Mouse (Mus musculus) retina, adult 2 months (tissue): ENCODE data around the gene Sds.

Experiments
- DNase-seq: peaks from one replicate; pipeline ENCODE4 v3.0.0-alpha.2; 2012; ENCODE audit warnings: low read depth, low spot score

Gene Sds

DNA sequence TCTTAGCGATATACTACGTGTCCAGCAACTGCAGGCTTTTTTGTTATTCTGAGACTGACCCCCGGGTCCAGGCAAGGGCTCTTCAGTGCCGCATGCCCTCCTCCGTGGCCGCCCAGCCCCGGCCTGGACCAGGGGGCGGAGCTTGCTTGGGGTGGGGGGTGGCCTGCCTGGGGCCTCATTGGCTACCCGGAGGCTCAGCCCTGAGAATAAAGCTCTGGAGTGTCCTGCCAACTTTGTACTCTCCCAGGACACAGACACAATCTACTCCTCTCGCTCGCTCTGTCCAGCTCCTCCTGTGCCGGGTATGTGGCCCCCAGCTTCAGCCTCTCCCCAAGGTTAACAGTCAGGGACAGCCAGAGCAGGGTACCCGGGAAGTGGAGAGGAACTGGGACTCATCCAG lies at the start of gene Sds:
Gene Sds (plus strand): TSS at position 231 of the 400 bp plus-strand sequence.
- DNase-seq, result no peak

DNA sequence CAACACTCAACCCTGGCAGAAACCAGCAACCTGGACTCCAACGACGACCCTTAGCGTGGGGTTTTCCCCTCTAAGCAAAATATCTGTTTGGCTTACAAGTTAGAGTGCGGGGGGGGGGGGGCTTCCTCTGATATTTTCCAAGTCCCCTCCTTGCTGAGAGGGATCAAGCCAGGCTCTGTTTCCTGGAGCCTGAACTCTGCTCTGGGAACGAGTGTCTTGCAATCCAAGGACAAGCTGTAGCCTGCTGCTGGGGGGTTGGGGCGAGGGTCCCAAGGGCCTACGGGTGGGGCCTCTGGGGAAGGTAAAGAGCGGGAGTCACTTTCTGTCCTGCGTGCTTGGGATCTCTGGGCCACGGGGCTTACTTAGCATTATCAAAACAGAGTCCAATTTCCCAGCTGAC lies 49.8 kb upstream of the Sds start:
- DNase-seq, result no peak

DNA sequence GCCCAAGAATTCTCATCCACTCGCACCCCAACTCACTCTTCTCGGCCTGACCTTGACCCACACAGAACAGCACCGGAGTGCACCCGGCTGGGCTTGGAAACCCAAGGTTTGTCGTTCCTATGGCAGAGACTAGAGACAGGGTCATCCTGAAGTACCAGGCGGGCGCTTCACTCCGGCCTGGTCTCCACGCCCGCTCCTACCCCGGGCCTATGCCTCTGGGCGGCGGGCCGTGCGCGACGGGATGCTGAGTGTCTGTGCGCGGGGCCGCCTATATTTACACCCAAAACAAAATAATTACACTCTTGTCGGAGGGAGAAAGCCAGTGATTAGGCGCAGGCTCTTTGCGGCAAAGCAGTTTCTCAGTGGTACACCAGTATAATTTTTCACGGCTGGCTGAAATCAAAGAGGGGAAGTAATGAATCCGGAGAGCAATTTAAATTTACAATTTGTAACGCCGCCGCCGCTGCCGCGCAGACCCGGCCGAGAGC lies 48.8 kb upstream of the Sds start:
- DNase-seq, result no peak

DNA sequence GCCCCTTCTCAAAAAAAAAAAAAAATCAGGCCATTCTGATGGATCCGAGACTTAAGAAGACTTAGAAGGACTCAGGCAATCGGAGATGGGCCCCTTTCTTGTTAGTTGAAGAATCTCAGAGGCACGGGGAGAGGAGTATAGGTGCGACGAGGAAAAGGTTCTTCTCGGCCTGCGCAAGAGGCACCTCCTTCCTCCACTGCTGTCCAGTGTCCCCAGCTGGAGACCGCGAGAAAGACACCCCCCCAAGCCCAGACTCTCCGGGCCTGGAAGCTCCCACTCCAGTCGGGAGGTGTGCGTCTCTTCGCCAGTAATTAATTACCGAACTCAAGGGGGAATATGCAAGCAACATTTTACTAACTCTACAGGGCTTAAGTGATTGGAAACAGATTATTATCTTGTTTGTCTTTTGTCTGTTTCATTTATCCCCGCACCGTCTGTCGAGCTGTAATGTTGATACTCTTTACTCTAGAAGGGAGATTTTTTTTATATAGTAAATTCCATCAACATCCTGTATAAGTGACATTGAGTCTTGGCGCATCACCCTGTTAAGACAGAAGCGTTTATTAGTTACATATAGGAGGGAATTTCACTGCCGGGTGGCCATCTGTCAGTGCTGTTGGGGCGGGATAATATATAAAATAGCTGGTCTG lies 48.0 kb upstream of the Sds start:
- DNase-seq, result no peak

DNA sequence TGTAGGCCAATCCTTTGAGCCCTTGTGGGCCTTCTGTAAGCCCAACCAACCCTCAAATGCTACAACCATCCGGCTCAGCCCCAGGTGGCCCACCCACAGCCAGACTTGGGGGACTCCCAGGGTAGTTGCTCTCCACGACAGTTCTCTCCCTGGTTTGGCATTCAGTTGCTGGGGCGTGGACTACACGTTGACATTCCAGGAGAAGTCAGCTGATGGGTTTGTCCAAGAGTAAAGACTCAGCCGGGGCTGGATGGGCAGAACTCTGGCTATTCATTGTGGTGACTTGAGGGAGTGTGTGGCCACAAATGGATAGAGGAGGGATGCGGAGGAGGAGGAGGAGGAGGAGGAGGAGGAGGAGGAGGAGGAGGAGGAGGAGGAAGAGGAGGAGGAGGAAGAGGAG lies 47.3 kb upstream of the Sds start:
- no peak for DNase-seq

DNA sequence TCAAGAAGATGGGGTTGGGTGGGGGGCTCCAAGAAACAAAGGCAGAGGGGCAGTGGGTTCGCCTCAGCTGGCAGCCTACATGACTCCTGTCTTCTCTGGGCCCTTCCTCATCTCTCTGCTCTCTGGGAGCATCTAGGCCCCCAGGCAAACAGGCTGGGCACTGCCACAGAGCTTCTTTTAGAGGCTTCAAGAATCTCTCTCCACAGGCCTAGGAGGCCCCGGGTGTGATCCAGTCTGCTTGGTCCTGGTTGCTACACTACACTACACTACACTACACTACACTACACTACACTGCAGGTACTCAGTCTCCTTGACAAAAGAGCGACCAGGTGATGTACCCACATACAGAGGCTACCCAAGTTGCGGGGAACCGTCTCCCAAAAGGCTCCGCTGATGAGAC lies 46.6 kb upstream of the Sds start:
- no peak for DNase-seq

DNA sequence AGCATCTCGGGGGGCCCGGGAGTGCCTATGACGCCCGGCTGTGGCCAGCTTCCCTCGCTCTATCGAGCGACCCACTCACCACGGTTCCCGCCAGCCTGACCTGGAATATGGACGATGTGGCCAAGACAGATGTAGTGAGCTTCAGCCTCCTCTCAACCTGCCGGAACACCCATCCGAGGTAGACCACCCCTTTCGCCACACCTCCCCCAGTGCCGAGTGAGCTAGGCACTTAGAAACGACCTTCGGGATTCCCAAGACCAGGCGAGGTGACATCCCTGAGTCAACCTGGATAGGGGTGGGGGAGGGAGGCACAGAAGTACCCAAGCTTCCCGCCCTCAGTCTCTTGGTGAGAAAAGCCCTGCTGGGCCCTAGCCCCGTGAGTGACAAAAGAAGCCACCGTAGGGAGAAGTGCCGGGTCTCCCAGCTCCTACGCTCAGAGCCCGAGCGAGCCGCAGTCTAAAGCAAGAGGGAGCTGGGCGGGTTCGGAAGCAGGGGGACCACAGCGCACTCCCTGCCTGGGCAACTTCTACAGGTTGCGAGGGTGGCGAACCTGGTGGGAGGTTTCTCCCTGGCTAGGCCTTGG lies 45.2 kb upstream of the Sds start:
- DNase-seq, result no peak

DNA sequence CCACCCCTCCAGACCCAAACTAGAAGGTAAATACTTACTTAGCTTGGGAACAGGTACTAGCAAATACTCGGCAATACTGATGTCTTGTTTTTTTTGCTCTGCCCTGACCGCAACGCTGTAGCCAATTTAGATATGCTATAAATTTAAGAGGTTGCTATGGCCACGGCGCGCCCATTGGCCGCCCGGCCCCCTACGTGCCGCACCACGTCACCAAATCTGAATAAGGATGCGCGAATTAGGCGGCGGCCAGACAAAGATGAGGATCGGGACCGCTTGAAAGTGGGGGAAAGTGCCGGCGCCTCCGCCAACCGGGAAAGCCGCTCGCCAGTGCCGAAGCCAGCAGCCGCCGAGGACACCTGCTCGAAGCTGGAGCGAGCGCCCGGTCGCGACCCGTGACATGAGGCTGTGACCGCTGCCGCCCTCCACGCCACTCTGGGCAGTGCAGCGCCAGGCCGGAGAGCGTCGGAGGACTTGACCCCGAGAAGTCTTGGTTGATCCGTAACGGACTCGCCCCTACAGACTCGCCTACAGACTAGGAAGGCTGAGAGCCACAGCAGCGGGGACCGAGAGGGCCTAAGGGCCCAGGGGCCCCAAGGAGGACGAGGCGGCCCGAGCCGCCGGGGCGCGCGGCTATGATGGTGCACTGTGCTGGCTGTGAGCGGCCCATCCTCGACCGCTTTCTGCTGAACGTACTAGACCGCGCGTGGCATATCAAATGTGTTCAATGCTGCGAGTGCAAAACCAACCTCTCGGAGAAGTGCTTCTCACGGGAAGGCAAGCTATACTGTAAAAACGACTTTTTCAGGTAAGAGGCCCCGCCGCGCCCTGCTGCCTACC lies 44.5 kb upstream of the Sds start, which contains the start of gene Lhx5:
Gene Lhx5 (plus strand): TSS at position 51 of the 837 bp plus-strand sequence.
- no peak for DNase-seq

DNA sequence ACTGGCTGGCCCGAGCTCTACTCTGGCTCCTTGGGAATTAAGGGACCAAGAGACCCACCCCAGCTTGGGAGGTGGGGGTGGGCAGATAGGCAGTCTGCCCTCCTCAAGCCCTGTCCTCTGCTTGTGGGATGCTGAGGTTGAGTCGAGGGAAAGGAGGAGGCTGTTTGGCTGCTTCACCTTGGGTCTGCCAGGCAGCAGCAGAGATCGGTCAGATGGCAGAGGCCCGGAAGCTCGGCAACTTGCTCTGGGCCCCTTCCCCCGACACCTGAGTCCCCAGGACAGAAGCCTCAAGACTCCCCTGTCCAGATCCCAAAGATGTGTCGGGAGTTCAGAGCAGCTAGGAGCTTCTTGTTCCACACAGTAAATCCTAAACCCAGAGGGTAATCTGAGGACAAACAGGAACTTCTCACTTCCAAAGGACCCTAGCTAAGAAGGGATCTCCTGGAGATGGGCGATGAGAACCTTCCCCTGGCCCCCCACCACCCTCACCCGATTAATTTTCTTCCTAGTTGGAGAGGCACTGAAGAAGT lies 43.8 kb upstream of the Sds start:
- DNase-seq, result no peak

DNA sequence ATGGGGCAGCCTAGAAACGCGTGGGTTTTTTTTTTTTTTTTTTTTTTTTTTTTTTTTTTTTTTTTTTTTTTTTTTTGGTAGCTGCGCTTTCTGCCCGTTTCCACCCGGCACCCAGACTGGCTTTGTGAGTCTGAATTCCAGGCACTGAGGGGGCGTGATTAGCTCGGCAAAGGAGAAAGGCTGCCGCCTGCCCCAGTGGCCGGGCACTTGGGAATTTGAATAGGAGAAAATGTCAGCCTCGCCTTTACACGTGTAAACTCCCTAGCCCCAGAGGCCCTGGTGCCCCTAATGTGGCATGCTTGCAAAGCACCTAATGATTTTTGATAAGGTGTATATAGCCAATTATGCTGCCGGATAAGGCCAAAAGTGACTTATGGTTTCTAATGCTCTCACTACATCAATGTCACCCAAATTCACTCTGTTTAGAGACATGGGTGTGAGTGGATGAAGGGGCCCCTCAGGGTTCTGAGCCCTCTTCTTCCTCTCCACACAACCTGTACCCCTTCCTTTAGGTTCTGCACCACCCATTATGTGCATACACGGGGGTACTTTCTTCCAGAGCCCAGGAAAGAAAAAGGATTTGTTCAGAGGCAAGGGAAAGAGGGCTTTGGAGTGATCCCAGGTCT lies 43.1 kb upstream of the Sds start:
- no peak for DNase-seq

DNA sequence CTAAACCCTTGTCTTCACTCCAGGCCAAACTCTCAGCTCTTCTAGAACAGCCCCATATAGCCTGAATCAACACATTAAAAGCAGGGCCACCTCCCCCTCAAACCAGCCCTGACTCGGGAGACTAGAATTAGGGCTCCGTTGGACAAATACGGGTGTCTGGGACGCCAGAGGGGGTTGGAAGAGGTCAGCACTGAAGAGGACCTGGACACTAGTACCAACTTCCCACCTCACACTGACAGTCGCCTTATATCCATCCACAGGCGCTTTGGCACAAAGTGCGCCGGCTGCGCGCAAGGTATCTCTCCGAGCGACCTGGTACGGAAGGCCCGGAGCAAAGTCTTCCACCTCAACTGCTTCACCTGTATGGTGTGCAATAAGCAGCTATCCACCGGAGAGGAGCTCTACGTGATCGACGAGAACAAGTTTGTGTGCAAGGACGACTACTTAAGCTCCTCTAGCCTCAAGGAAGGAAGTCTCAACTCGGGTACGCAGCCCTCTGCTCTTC lies 42.0 kb upstream of the Sds start:
- no peak for DNase-seq

DNA sequence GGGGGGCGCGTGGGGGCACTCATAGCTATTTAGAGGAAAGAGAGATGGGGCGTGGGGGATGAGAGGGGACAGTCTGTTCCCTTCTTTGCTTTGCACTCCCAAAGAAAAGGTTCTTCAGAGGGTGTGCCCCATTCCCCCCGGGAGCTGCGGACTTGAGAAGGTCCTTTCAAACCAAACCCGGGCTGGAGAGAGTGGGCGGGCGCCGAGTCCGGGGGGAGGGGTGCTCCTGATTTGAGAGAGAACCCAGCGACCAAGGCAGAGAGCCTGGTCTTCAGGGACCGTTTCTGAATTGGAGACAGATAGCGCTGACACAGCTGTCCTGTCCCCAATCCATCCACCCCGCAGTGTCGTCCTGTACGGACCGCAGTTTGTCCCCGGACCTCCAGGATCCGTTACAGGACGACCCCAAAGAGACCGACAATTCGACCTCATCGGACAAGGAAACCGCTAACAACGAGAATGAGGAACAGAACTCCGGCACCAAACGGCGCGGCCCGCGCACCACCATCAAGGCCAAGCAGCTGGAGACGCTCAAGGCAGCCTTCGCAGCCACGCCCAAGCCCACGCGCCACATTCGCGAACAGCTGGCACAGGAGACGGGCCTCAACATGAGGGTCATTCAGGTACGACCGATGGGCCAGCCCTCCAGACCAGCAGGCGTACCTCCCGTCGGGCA lies 41.2 kb upstream of the Sds start:
- no peak for DNase-seq

DNA sequence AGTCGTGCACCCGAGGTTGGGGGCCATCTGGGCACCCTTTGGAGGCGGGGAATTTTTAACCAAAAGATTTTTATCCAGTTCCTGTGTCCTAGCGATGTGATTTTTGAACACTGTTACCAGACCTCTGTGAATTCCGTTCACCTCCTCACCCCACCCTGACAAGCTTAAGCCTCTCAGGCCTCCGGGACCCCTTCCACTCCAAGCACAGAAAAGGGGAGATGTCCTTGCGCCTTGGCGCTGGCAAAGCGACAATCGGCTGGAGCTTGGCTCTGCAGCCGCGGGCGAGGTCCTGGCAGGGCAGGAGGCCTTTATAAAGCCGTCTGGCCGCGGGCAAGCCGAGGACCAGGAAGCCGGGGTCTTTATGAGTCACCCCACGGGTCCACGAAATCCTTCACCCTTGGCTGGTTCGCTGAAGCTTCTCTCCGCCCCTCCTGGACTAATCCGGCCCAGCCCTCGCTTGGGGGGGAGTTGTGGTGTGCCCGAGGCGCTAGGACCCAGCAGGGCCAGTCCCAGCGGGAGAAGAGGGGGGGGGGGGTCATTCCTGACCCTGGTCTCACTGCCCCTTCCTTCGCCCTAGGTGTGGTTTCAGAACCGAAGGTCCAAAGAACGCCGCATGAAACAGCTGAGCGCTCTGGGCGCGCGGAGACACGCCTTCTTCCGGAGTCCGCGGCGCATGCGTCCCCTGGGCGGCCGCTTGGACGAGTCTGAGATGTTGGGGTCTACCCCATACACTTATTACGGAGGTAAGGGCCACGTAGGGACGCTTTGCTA lies 40.4 kb upstream of the Sds start:
- no peak for DNase-seq

DNA sequence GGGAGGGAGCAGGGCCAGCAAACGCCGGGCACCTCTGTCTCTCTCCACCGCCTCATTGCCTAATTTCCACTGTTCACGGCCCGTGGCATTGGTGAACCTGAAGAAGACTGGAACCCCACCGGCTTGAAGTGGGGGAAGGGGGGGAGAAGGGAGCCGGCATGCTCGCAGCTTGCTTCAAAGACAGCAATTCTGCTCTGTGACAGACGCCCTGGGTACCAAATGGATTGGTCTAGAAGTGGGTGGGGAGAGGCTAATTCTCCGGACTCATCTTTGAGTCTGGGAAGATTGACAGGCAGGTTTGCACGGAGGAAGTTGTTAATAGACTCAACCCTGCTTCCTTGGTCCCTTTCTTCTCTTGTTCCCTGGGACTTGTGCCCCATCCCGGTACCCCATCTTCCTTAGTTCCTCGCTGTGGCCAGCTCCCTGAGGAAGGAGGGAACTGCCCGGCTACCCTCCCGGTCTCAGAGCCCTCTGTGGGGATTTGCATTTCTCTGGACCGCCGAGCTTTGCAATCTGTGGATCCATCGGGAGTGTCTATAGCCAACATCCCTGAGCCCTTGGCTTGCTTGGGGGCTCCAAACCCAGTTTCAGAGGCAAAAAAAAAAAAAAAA lies 39.3 kb upstream of the Sds start:
- DNase-seq, result no peak

DNA sequence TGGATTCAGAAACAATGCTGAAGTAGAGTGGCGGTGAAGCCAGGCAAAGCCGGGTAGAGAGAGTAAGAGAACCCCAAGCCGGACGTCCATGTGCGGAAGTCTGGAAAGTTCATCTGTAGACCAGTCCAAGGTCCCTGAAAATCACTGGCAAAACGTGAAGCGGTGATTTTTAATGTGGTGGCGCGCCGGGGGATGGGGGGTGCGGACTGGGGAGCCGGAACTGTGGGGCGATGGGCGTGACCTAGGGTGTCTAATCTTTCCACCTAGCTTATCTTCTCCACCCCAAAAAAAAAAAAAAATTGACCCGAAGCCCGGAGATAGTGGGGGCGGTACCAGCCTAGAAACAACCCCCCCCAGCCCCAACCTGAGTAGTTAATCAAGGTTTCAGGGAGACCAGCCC lies 38.8 kb upstream of the Sds start:
- no peak for DNase-seq

DNA sequence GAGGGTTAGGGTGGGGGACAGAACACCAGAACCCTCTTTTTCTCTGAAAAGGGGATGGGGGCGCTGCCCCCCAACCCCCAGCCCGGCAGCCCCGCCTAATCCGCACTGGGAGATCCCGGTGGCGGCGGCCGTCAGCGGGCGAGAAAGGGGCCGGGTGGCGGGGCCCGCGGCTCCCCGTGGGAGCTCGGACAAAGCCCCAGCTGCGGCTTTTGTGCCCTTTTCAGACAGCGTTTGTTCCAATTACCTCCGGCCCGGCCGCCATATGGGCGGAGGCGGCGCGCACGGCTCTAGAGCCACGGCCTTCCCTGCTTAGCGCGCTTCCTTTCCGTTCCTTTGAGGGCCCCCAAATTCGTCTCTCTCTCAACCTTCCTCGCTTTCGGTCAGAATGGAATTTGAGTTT lies 38.3 kb upstream of the Sds start:
- DNase-seq, result no peak

DNA sequence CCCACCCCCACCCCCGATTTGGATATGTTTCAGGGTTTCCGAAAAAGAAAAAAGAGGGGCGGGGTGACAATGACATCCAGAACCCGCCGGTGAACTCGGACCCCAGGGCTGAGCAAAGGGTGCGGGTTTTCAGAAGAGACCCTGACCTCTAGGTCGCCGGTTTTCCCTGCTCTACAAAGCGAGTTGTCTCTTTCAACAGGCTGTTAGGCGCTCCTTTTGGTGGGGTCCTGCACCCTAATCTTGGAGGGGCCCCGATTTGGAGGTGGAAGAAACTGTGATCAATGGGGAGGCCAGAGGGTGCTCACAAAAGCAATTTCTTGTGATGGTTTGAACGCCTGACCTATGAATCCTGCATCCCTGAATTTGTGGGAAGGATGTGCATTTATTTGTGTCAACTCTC lies 37.9 kb upstream of the Sds start:
- DNase-seq, result no peak

DNA sequence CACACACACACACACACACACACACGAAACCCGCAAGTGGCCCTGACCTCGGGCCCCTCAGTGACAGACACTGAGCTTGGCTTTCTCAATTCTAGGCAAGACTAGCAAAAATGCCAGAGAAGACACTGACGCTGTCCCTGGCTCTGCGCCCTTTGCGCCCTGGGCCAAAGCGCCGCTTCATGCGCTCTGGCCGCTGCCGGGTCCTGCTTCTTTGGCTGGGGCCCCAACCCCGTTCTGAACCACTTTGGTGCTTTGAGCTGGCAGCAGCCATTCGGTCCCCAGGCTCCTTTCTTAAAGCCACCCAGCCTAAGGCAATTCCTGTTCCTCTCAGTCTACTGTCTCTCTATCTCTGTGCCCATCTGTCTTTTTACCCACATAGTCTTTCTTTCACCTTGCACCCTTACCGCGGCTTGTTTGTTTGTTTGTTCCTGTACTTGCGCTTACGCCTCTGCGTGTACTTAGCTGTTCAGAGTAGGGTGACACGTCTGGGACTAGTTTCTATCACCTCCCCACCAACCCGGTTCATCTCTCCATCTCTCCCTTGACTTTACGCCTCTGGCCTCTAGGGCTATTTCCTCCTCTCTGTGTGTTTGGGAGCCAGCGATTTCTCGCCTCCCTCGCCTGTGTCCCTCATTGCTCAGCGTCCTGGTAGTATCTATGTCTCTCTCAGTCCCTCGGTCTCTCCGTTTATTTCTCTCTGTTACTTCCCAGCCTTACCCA lies 37.2 kb upstream of the Sds start:
- no peak for DNase-seq

DNA sequence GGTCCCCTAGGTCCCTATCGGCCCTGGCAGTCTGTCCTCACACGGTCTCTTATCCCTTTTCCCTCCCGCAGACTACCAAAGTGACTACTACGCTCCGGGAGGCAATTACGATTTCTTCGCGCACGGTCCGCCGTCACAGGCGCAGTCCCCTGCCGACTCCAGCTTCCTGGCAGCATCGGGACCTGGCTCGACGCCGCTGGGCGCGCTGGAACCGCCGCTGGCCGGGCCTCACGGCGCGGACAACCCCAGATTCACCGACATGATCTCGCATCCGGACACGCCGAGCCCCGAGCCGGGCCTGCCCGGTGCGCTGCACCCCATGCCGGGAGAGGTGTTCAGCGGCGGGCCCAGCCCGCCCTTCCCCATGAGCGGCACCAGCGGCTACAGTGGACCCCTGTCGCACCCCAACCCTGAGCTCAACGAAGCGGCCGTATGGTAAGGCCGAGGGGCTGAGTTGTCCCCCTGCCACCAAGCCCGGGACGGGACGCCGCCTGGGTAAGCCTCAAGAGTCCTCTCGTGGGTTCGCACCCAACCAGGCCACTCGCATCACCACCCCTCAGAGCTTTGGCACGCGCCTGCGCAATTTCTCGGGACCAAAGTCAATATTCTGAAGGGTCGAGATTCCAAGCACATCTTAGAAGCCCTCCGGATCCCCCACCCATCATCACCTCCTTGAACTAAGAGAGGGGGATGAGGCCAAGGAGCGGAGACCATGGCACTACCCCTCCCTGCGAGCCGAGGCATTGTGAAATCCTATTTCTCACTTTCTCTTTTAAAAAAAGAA lies 36.2 kb upstream of the Sds start:
- no peak for DNase-seq
